Mouse (Mus musculus) Muller cell, postnatal 12 days (primary cell): Measurements from ENCODE around the gene Cox7a1.

Experiments used
- DNase-seq: peaks from one replicate; pipeline ENCODE4 v3.0.0-alpha.2; 2015; ENCODE audit errors: inconsistent ontology term

The Cox7a1 gene

DNA sequence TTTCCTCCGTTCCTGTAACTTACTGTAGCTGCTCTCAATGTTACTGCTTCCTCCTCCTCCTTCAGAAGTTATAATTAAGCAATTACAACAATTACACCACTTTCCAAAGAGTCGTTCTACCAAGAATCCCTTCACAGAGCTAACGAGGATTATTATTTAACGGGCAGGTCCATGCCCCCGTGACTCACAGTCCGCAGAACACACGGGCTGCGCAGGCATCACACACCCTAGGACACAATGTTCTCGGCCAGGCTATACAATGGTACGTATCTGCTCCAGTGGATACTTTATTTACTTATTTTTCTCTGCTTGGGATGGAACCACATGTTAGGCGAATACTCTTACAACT lies 36.0 kb downstream of the Cox7a1 start:
- DNase-seq, result no peak

DNA sequence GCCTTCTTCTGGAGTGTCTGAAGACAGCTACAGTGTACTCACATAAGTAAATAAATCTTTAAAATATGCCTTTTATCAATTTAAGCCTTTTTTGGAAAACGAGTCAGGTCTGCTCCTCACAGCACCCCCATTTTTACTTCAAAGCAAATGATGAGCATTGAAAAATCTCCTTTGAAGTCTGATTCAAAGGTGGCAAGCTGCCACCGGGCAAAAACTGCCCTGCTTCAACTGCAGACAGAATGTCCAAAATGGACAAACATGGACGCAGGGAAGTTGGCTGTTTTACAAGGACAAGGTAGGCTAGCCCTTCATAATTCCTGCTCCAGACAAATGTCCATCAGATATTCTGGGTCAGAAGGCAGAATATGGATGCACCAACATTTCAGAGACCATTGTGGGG lies 37.5 kb downstream of the Cox7a1 start:
- DNase-seq, result no peak

DNA sequence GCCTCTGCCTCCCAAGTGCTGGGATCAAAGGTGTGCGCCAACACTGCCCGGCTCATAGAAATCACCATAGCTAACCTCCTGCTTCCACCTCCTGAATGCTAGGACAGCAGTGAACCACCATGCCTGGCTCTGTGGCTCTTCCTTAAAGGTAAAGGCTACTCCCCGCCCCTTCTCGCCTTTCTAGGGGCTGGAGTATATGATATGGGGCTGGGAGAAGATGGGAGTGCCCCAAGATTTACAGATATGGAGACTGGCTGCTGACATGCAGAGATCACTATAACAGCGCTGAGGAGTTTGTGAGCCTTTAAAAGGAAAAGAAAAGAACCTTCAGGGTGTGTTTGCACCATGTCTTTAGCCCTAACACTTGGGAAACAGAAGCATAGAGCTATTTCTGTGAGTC lies 38.3 kb downstream of the Cox7a1 start:
- DNase-seq, result no peak

DNA sequence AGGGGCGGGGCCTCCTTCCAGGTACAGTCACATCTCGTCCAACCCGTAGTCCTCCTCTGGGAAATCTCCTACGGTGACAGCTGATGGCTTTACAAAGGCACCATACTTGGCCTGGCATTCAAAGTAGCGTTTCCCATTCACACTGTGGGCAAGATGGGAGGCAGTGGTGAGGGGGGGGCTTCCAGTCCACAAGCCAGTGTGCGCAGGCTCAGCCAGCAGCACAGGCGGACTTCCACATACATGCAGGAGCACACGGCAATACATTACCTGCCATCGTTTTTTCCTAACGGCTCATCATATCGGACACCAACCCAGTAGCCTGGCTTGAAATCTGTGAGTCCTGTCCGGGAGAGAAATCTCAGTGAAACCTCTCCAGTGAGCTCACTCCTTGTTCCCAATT lies 40.3 kb downstream of the Cox7a1 start:
- DNase-seq, result no peak

DNA sequence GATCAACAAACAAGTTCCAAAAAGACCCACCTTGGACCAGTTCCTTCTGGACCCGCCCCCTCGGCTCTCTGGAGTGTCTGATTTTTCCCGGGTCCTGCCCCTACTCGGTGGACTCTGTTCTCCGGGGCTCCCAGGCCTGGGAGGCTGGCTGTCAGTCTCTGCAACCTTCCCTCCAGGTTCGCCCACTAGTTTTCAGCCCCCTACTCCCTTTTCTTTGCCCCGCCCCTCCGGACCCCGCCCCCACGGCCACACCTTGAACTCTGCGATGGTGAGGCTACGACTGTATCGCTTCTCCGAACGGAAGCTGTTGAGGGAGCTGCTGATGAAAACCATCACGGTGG lies 47.4 kb downstream of the Cox7a1 start:
- no peak for DNase-seq

DNA sequence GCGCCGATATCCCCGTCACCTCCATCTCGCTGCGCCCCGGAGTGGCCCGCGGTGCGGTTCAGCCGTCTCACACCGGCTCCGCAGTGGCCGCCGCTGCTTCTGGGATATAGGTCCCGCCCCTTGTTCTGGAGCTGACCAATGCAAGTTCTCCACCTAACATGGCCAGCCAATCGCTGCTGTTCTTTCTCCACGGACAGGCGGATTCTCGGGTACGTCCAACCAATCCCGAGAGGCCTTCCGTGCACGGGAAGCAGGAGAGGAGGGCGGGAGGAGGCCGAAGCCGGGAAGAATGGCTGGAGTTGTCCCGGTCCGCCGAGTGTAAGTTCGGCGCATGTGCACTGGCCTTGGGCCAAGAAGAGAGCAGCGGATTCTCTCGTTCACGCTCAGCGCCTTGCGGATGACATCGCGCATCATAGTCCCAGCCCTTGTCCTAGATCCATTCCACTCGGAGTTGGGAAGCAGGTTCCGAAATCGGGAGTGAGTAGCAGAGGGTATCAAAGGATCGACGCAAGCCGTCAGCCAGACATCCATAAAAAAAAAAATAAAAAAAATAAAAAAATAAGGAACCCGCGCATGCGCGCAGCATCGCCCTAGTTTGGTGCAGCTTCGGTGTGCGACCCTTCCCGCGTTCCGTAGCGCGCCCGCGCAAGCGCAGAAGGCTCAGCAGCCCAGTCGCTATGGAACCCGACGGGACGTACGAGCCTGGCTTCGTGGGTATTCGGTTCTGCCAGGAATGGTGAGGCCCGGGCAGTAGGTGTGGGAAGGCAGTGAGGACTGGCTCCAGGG lies 47.9 kb downstream of the Cox7a1 start, which contains the start of the genes Polr2i and Tbcb:
Polr2i (plus strand) TSS at position 280 of the 786 bp plus-strand sequence.
Tbcb (minus strand) TSS at position 604 of the 786 bp plus-strand sequence.
- peak; percentile 99 for DNase-seq

DNA sequence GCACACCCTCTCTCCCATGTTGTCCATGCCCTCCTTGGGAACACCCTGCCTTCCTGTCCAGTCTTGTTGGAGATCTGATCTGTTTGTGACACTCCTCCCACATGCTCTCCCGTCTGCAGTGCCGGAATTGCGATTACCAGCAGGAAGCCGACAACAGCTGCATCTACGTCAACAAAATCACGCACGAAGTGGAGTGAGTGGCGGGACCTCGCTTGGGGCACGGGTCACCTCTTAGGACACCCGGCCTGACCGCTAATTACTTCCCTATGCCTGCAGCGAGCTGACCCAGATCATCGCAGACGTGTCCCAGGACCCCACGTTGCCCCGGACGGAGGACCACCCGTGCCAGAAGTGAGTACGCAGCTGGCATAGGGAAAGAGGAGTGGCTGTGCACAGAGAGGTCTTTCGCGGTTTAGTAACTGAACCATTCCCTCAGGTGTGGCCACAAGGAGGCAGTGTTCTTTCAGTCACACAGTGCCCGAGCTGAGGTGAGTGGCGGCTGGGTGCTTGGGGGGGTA lies 48.7 kb downstream of the Cox7a1 start:
- no peak for DNase-seq

DNA sequence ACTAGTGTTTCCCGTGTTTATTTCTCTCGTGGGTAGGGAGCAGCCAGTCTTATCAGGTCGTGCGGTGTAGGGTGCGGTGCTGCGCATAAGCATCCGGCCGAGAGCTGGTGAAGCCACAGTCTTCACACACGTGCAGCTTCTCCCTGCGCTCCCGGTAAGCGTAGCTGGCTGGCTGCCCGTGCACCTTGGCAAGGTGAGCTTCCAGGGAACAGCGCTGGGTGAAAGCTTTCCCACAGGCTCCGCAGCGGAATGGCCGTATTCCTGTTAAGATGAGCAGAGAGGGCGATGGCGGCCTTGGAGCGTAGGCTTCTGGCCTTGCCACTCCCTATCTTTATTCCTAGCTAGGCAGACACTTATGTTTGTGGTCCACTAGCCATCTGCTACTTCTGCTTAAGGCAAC lies 49.4 kb downstream of the Cox7a1 start:
- no peak for DNase-seq

DNA sequence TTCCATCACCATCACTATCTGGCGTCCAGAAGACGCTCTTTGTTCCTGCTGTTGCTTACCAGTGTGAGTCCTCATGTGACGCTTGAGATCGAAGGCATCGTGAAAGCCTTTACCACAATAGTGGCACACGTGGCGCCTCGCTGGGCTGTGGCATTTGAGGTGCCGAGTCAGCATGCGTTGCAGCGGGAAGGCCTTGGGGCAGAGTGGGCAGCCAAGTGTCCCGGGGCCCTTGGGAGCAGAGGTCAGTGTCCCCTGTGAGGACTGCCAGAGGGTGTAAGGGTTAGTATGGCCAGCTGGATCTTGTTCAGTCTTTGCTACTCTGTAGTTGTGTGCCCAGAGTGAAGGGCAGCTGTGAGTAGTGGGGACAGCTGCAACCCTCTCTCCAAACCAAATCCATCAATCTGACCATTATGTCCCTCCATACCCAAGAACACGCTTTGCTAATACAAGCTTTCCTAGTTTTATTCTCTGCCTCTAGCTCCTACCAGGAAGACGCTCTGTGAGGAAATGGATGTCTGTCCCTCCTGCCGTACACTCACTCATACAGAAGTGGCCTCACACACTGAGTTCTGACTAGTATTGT lies 50.4 kb downstream of the Cox7a1 start:
- no peak for DNase-seq

DNA sequence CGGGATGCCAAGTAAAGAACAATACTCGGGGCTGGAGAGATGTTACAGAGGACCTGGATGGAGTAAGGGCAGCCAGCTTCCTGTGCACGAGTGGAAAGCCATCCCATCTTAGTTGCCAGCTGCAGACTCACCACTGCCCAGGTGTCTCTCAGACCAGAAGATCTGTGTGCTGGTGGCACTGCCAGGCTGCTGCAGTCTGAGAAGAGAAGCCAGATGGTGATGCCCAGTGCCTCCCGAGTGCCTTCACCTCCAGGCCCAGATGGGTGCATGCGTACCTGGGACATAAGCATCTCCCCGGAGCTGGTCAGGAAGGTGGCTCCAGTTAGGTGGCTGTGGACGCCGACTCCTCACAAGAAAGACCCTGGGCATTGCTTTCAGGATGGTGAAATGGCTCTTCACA lies 51.1 kb downstream of the Cox7a1 start:
- no peak for DNase-seq

DNA sequence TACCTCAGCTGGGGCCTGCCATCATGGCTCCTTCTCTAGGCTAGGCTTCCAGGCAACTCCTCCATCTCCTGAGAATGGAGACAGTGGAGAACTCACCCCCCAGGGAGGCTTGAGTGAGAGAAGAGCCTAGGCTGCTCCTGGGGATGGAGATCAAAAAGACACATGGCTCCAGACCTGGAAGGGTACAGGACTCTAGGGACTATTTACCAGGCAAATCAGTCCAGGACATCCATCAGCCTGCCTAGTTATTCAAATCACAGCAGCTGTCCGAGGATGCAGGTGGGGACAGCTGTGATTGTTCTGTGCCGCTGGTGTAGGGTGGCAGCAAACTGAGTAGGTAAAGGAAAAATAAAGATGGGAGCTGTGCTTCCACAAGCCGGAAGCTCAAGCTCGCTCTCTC lies 51.7 kb downstream of the Cox7a1 start, which contains the start of gene Ovol3:
Ovol3 (minus strand) TSS at position 101 of the 400 bp plus-strand sequence.
- no peak for DNase-seq
